Mouse (Mus musculus): Measurements from ENCODE around the gene Zkscan8. TPM values are rescaled to one million over a fixed set of nuclear protein-coding genes. Genes with fewer than 3 reads are reported as not detected.

The Zkscan8 gene
- polyA plus RNA-seq (2012; rRNA removed): 7.2 and 7.3 TPM in 2 replicates

DNA sequence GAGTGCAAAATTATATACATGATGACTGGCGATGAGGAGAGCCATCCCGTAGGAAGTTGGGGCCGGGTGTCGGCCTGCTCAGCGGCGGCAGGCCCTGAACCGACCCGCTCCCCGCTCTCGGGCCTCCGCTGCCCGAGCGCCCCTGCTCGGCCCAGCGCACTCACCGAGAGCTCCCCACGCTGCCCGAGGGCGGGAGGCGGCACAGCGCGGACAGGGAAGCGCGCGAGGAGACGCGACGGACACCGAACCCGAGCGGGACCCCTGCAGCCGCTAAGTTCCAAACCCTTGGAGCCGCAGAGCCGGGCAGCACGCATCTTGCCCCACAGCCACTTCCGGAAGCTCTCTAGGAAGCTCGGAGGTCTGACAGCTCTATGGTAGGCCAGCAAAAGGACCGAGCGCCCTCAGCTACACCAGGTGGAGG, at the start of gene Zkscan8:
Gene Zkscan8, minus strand, starts transcription at position 340 of the 421 bp plus-strand sequence.

DNA sequence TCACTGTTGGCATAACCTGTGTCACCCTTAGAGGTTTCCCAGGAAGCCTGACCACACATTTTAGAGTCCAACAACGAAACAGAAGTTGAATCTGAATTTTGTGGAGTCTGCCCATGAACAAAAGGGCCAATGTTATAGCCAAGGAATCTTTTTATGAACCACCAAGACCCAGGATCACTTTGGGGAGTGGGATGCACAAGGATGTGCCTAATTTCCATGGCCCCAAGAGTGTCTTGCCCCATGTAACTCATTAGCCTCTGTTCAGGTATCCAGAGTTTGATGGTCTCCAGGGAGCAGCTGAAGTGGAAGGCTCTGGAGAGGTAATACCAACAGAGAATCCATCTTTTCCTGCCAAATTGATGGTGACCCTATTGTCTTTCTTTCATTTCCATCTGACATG, 28.9 kb upstream of the Zkscan8 start, which contains the start of gene Olfr1535:
Gene Olfr1535, minus strand, starts transcription at position 101 of the 400 bp plus-strand sequence.

DNA sequence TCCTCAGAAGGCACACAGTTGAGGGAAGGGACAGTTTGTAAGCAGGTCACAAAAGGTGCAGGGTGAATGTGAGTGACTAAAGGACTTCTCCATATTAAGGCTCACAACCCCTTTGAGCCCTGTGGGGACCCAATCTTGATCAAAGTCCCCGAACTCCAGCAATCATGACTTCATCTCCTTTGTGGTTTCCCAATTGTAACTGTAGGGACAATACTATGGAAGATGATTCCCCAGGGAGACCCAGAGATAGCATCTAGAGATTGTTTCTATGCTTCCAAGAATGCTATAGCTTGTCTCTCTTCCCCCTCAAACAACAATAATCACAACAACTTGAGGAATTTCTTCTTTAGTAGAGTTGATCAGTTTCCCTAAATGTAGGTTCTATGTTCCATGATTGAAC, 11.8 kb upstream of the Zkscan8 start, which contains the start of gene Olfr1366:
Gene Olfr1366, minus strand, starts transcription at position 101 of the 400 bp plus-strand sequence.

DNA sequence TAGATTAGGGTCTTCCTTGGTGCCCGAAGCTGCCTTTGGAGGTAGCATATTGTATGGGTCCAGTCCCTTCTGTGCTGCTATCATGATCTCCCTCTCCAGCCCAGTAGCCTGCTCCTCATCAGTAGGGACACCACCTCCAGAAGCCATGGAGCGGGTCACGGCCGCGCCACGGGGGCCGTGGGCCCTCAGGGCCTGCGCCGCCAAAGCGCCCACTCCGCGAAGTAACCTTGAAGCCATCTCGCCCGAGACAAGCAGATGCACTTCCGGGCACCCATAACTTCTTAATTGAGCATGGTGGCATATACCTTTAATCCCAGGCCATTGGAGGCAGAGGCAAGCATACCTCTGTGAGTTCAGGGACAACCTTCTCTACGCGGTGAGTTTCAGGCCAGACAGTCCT, 29.7 kb downstream of the Zkscan8 start, which contains the start of gene Gm11273:
Gene Gm11273, minus strand, starts transcription at position 237 of the 400 bp plus-strand sequence.

DNA sequence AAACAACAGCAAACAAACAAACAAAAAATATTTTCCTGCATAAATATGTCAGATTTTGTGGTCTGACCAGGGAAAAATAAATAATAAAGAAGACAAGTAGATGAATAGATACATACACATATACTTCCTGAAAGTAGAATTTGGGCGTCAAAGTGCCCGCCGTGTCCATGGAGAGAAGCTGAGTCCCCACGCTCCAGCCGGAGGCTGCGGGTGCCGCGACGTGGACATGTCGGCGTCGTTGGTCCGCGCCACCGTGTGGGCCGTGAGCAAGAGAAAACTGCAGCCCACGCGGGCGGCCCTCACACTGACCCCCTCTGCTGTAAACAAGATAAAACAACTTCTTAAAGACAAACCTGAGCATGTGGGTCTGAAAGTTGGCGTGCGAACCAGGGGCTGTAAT, 35.8 kb downstream of the Zkscan8 start, which contains the start of gene AK157302:
Gene AK157302, plus strand, starts transcription at position 144 of the 400 bp plus-strand sequence.

DNA sequence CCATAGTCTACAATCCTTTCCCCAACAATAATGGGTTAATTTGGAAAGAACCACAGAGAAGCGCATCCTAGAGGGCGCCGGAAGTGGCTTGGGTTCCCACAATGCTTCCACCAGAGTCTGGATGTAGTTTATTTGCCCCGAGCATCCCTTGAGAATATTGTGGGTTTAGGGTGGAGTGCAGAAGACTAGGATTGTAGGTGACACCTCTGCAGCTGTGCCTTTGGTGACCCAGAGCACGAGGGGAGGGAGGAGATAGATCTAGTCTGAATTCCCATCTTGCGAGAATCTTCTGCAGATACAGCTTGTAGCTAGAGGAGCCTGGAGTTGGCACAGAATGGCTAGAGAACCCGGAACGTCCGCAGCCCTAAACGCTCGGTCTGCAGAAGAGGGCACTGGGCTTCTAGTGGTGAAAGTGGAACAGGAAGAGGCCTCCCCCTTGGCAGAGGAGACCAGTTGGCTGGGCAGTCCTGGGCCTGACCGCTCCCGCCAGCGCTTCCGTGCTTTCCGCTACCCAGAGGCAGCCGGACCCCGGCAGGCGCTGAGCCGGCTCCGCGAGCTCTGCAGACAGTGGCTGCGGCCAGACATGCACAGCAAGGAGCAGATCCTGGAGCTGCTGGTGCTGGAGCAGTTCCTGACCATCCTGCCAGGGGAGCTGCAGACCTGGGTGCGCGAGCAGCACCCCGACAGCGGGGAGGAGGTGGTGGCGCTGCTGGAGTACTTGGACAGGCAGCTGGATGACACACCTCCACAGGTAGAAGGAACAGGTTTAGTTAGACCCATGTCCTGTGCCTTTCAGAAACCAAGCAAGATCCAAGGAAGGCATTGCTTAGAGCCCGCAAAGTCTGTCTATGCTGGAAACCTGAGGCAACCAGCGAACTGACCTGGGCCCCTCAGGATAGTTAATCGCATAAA, 51.9 kb downstream of the Zkscan8 start, which contains the start of the genes Zkscan4 and Gm10065:
Gene Zkscan4, plus strand, starts transcription at position 149 of the 912 bp plus-strand sequence.
Gene Gm10065, minus strand, starts transcription at position 683 of the 912 bp plus-strand sequence.

DNA sequence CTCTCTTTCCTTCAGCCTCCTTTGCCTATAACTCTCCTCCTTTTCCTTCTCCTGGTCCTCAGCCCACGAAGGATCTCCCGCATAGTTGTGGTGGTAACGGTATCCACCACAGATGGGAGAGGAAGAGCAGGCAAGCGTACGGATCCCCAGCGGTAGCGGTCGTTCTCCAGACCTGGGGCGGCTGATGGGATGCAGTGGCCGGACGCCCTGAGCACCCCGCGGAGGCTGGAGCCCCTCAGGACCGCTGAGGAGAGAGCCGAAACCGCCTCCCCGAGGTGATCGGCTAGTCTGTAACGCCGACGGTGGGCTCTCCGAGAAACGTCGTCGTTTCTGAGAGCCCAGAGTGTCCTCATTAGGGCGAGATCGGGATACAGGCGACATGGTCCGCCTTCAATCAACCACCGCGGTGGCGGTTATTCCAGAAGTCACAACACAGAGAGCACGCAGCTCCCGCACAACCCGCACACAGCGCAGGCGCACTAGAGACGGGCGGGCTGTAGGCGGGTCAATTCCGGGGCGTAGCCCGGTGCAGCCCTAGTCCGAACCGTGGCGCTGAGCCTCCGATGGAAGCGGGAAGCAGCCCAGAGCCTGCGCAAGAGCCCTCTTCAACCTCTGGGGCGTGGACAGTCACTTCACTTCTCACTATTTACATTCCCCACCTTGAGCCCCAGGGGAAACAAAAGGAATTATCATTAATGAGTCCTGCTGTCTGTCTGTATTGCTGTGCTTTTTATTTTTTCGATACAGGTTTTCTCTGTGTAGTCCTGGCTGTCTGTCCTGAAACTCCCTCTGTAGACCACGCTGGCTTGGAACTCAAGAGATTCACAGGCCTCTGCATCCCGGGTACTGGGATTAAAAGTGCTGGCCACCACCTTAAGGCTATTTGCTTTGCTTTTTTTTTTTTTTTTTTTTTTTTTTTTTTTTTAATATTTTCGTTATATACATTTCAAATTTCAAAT, 62.6 kb downstream of the Zkscan8 start, which contains the start of gene Nkapl:
Gene Nkapl, minus strand, starts transcription at position 449 of the 959 bp plus-strand sequence.

Other genes starting within 250 kb of the Zkscan8 start
- gene Gpx5, start 238.4 kb downstream of the Zkscan8 start, polyA plus RNA-seq (2012; rRNA removed): 0.05 and 0.06 TPM in 2 replicates
- 0.27 and 0.28 TPM in 2 replicates for gene Gpx6, start 219.0 kb downstream of the Zkscan8 start, polyA plus RNA-seq (2012; rRNA removed)
- gene Olfr1367, start 184.2 kb downstream of the Zkscan8 start, polyA plus RNA-seq (2012; rRNA removed): not detected in 2 replicates
- 9.0 TPM in 2 replicates for gene Zscan12, start 168.3 kb downstream of the Zkscan8 start, polyA plus RNA-seq (2012; rRNA removed)
- gene Zkscan3, start 128.4 kb downstream of the Zkscan8 start, polyA plus RNA-seq (2012; rRNA removed): 66.5 and 71.3 TPM in 2 replicates
- 3.7 and 4.3 TPM in 2 replicates for gene Pgbd1, start 90.1 kb downstream of the Zkscan8 start, polyA plus RNA-seq (2012; rRNA removed)
- gene Zscan26, start 77.4 kb downstream of the Zkscan8 start, polyA plus RNA-seq (2012; rRNA removed): 39.3 and 43.0 TPM in 2 replicates
- gene Nkapl, start 62.6 kb downstream of the Zkscan8 start, polyA plus RNA-seq (2012; rRNA removed): 0.78 and 0.91 TPM in 2 replicates
- 6.5 and 7.1 TPM in 2 replicates for gene Zkscan4, start 52.2 kb downstream of the Zkscan8 start, polyA plus RNA-seq (2012; rRNA removed)
- gene Gm10065, start 51.7 kb downstream of the Zkscan8 start, polyA plus RNA-seq (2012; rRNA removed): not detected in 2 replicates
- gene AK157302, start 35.9 kb downstream of the Zkscan8 start, polyA plus RNA-seq (2012; rRNA removed): 0.43 and 0.57 TPM in 2 replicates
- gene Gm11273, start 29.7 kb downstream of the Zkscan8 start, polyA plus RNA-seq (2012; rRNA removed): 3.5 and 11.8 TPM in 2 replicates
- not detected in 2 replicates for gene Olfr1366, start 11.7 kb upstream of the Zkscan8 start, polyA plus RNA-seq (2012; rRNA removed)
- not detected in 2 replicates for gene Olfr1535, start 28.8 kb upstream of the Zkscan8 start, polyA plus RNA-seq (2012; rRNA removed)
- not detected in 2 replicates for gene Olfr1364, start 50.6 kb upstream of the Zkscan8 start, polyA plus RNA-seq (2012; rRNA removed)
- gene Olfr1362, start 82.9 kb upstream of the Zkscan8 start, polyA plus RNA-seq (2012; rRNA removed): not detected in 2 replicates
- not detected in 2 replicates for gene Olfr11, start 111.4 kb upstream of the Zkscan8 start, polyA plus RNA-seq (2012; rRNA removed)
- not detected in 2 replicates for gene Olfr1361, start 132.3 kb upstream of the Zkscan8 start, polyA plus RNA-seq (2012; rRNA removed)
- gene Olfr1360, start 146.3 kb upstream of the Zkscan8 start, polyA plus RNA-seq (2012; rRNA removed): not detected in 2 replicates
- not detected in 2 replicates for gene Olfr1359, start 167.0 kb upstream of the Zkscan8 start, polyA plus RNA-seq (2012; rRNA removed)
- 1.0 and 1.4 TPM in 2 replicates for gene Hist1h2bl, start 185.0 kb upstream of the Zkscan8 start, polyA plus RNA-seq (2012; rRNA removed)
- gene Hist1h2ai, start 185.3 kb upstream of the Zkscan8 start, polyA plus RNA-seq (2012; rRNA removed): 3.4 and 7.2 TPM in 2 replicates
- 7.7 and 8.9 TPM in 2 replicates for gene Hist1h3h, start 186.5 kb upstream of the Zkscan8 start, polyA plus RNA-seq (2012; rRNA removed)
- gene Hist1h2bm, start 190.9 kb upstream of the Zkscan8 start, polyA plus RNA-seq (2012; rRNA removed): 2.3 and 3.4 TPM in 2 replicates
- gene Hist1h4j, start 203.9 kb upstream of the Zkscan8 start, polyA plus RNA-seq (2012; rRNA removed): 4.5 TPM in 2 replicates
- 5.4 and 10.0 TPM in 2 replicates for gene Hist1h4k, start 219.4 kb upstream of the Zkscan8 start, polyA plus RNA-seq (2012; rRNA removed)
- 4.8 and 5.9 TPM in 2 replicates for gene Hist1h2ak, start 222.7 kb upstream of the Zkscan8 start, polyA plus RNA-seq (2012; rRNA removed)
- 1.6 and 3.0 TPM in 2 replicates for gene Hist1h2bn, start 223.0 kb upstream of the Zkscan8 start, polyA plus RNA-seq (2012; rRNA removed)
- gene Hist1h1b, start 249.5 kb upstream of the Zkscan8 start, polyA plus RNA-seq (2012; rRNA removed): 0.70 and 1.2 TPM in 2 replicates